Mouse (Mus musculus) gastrocnemius, adult 18-20 months (tissue): ENCODE data around the gene Gtse1. TPM values are rescaled to one million over a fixed set of nuclear protein-coding genes. Genes with fewer than 3 reads are reported as not detected.

Source experiments
- DNase-seq: peaks from one replicate; pipeline ENCODE4 v3.0.0; 2021; ENCODE audit warnings: low spot score
- total RNA-seq, 2 experiments: library from RNA; stranded (reverse); gene quantifications; 2 replicates each; pipeline ENCODE4 v1.2.3; 2021

Gene Gtse1
- total RNA-seq, 2 experiments from 2014 or later, result 0.07 to 0.09 TPM

GRCm38 (mm10) chr15:85921855-85922254, 62.3 kb downstream of the Gtse1 start:
- no peak for DNase-seq

Other genes with a start within 250 kb of the Gtse1 start
- gene Ppara, start 124.8 kb upstream of the Gtse1 start, total RNA-seq, result 10 to 100 TPM; 21.9 to 22.2 TPM
- gene Cdpf1, start 48.0 kb upstream of the Gtse1 start, total RNA-seq, result 10 to 100 TPM; 51.8 to 60.2 TPM
- gene Pkdrej, start 38.0 kb upstream of the Gtse1 start, total RNA-seq, result under 1 TPM; 0.68 to 0.69 TPM
- gene Ttc38, start 27.4 kb upstream of the Gtse1 start, total RNA-seq, result 1 to 10 TPM; 4.6 to 5.3 TPM
- gene Trmu, start 19.6 kb downstream of the Gtse1 start, total RNA-seq, result 1 to 10 TPM; 8.2 to 9.4 TPM
- gene Celsr1, start 174.0 kb downstream of the Gtse1 start, total RNA-seq, result under 1 TPM; 0.24 to 0.32 TPM
- 10 to 100 TPM in 1 of 2 experiments, 1 to 10 TPM in 1; 7.6 to 12.1 TPM for gene Gramd4, start 197.9 kb downstream of the Gtse1 start, total RNA-seq